Mouse (Mus musculus) lung, embryonic 16.5 days (tissue): ENCODE results near the gene Abca14. TPM values are rescaled to one million over a fixed set of nuclear protein-coding genes. Genes with fewer than 3 reads are reported as not detected.
A peak's percentile ranks its signal among the peaks of the same experiment; 100 is the strongest.

Experiments used
- ATAC-seq: fragments of 200-750 bp; cut with Nextera tagmentation; 2 replicates; pipeline ENCODE4 v1.8.0; 2017; ENCODE audit warnings: low read depth, mild to moderate bottlenecking, moderate library complexity
- H3K27ac ChIP-seq: fragments of 300-500 bp; sonication (generic); 2 replicates; pipeline ENCODE4 v1.5.1; 2014; ENCODE audit warnings: mild to moderate bottlenecking, control low read depth, low read length
- H3K27me3 ChIP-seq: fragments of 300-500 bp; sonication (generic); 2 replicates; pipeline ENCODE4 v1.6.1; 2014; ENCODE audit warnings: low read depth, low read length, mixed read lengths; ENCODE audit not compliant: control insufficient read depth, insufficient read depth
- H3K36me3 ChIP-seq: fragments of 300-500 bp; sonication (generic); 2 replicates; pipeline ENCODE4 v1.6.1; 2014; ENCODE audit warnings: low read length; ENCODE audit not compliant: control insufficient read depth, insufficient read depth
- H3K4me1 ChIP-seq: fragments of 300-500 bp; sonication (generic); replicated peaks from 2 replicates; pipeline ENCODE4 v1.6.1; 2014; ENCODE audit warnings: low read length, mixed read lengths; ENCODE audit not compliant: control insufficient read depth, insufficient read depth
- H3K4me2 ChIP-seq: fragments of 300-500 bp; sonication (generic); 2 replicates; pipeline ENCODE4 v1.6.1; 2014; ENCODE audit warnings: low read depth, low read length, control low read depth
- H3K4me3 ChIP-seq: fragments of 300-500 bp; sonication (generic); 2 replicates; pipeline ENCODE4 v1.5.1; 2014; ENCODE audit warnings: mild to moderate bottlenecking, low read length, control low read depth
- H3K9ac ChIP-seq: fragments of 300-500 bp; sonication (generic); 2 replicates; pipeline ENCODE4 v1.6.1; 2014; ENCODE audit warnings: low read length, control low read depth
- H3K9me3 ChIP-seq: fragments of 300-500 bp; sonication (generic); 2 replicates; pipeline ENCODE4 v1.6.1; 2016; ENCODE audit warnings: low read length; ENCODE audit not compliant: control insufficient read depth
- WGBS: fragments of 180-500 bp; shearing (Covaris S2); extraction: QIAGEN DNeasy Blood & Tissue Kit; methylation state at CpG from one replicate; pipeline ENCODE4 v1.1.7; 2014; 5-methylcytosine and 5-hydroxymethylcytosine counted together
- polyA plus RNA-seq: library from polyadenylated mRNA; unstranded; fragments of >200 nt; fragmentation: Nextera tagmentation; extraction: Ambion mirVana; gene quantifications from 2 replicates; pipeline ENCODE4 v1.2.1, GENCODE M21; 2015

Gene Abca14
- polyA plus RNA-seq, 1 experiment from 2014 or later, result not detected

DNA sequence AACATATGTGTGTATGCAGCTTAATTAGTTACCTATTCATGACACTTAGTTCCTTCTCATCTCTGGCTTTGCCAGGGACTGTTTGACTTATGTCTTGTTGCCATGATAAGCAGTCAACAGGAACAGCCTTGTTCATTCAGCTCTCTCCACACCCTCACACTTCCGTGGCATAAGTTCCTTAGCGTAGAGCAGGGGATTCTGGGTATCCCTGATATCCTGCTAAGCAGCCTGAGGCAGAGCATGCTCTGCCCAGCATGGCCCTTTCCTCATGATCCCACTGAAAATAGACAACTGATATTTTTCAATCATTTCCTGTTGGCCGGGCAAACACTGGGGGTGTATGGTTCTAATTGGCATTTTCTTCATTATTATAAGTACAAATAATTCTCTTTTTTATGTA lies 26.1 kb upstream of the Abca14 start:
- 76% methylated on average over 3 of the region's 3 CpGs for WGBS
- no peaks in the 10 kb centered on the region for H3K36me3 ChIP-seq
- no peak for ATAC-seq
- no peak overlapping the region for H3K9ac ChIP-seq
- H3K4me1 ChIP-seq, result no peaks in the 10 kb centered on the region
- no peak overlapping the region for H3K27ac ChIP-seq
- no peaks in the 10 kb centered on the region for H3K27me3 ChIP-seq
- no peak overlapping the region for H3K4me2 ChIP-seq
- H3K4me3 ChIP-seq, result no peak overlapping the region
- no peaks in the 10 kb centered on the region for H3K9me3 ChIP-seq

DNA sequence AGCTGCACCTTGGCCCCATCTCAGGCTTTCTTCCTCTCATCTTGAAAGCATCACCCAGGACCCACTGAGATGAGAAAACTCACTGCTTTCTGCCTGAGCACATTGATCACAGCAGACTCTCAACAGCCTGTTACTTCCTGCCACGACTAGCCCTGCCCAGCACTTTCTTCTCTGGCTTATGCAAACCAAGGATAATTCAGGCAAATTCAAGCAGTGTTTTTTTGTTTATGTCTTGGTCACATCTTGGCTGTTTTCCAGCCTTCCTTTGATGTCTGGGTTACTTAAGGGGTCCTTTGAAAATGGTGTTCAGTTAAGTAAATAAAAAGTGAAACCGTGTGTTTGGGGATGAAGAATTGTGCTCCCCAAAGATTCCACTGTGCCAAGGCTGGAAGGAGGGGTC lies 24.8 kb upstream of the Abca14 start:
- ATAC-seq, result no peak

DNA sequence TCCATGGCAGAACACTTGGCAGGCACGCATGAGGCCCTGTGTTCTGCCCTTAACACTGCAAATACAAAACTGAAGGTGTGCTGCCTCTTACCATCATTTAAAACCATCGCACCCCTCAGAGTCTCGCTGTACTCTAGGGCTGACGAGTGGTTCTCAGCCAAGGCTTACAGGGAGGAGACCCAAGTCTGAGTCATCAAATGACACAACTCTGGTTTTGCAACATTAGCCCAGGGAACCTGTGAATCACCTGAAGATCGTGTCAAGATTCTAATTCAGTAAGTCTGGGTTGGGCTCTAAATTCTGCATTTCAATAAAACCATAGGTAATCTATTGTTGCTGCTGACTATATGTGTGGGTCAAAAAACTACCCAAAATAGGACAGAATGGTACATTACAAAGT lies 23.2 kb upstream of the Abca14 start:
- no peaks in the 10 kb centered on the region for H3K4me1 ChIP-seq
- H3K9ac ChIP-seq, result no peak overlapping the region
- WGBS, result 73% methylated on average over 5 of the region's 5 CpGs
- no peak overlapping the region for H3K27ac ChIP-seq
- no peak for ATAC-seq
- H3K4me2 ChIP-seq, result no peak overlapping the region
- H3K4me3 ChIP-seq, result no peak overlapping the region
- no peaks in the 10 kb centered on the region for H3K9me3 ChIP-seq
- no peaks in the 10 kb centered on the region for H3K27me3 ChIP-seq
- no peaks in the 10 kb centered on the region for H3K36me3 ChIP-seq

More for the DNA sequence above, 24.8 kb upstream of the Abca14 start:
- no peaks in the 10 kb centered on the region for H3K4me1 ChIP-seq
- H3K27me3 ChIP-seq, result no peaks in the 10 kb centered on the region
- H3K27ac ChIP-seq, result no peak overlapping the region
- no peak overlapping the region for H3K9ac ChIP-seq
- WGBS, result 0% methylated on average over 2 of the region's 2 CpGs
- no peak overlapping the region for H3K4me3 ChIP-seq
- H3K4me2 ChIP-seq, result no peak overlapping the region
- H3K36me3 ChIP-seq, result no peaks in the 10 kb centered on the region
- no peaks in the 10 kb centered on the region for H3K9me3 ChIP-seq

DNA sequence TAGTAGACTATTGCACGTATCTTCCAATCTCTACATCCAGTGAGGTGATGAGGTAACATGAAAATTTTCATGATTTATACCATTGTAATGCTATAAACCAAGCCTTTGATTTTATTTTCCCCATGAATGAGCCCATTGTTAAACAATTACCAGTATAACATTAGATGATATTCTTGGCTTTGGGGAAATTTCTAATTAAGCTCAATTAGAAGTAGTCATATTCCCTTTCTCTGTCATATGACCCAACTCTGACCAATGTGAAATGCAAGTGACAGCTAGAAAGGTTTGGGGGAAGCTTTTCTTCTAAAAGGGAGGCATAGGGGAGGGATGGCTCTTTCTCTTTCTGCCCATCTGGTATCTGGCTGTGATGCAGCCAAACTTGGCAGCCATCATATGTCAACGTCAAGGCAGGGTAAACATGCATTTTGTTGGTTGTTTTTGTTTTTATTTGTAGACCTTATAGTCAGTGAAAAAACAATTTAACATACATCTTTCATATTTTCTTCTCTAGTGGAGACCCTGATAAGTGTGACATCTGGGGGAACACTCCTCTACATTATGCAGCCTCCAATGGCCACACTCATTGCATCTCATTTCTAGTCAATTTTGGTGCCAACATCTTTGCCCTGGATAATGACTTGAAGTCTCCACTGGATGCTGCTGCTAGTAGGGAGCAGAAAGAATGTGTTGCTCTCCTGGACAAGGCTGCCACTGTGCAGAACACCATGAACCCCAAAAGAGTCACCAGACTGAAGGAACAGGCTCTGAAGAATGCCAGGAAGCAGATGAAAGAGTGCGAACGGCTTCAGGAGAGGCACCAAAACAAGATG lies 22.1 kb upstream of the Abca14 start:
- Histone ChIP-seq H3K9ac (no peak overlapping the region), H3K27me3 (no peaks in the 10 kb centered on the region), H3K36me3 (no peaks in the 10 kb centered on the region), H3K27ac (no peak overlapping the region), H3K4me2 (no peak overlapping the region), H3K4me3 (no peak overlapping the region), H3K4me1 (no peaks in the 10 kb centered on the region), H3K9me3 (no peaks in the 10 kb centered on the region)
- no peak for ATAC-seq
- 85% methylated on average over 4 of the region's 4 CpGs for whole genome bisulfite sequencing

DNA sequence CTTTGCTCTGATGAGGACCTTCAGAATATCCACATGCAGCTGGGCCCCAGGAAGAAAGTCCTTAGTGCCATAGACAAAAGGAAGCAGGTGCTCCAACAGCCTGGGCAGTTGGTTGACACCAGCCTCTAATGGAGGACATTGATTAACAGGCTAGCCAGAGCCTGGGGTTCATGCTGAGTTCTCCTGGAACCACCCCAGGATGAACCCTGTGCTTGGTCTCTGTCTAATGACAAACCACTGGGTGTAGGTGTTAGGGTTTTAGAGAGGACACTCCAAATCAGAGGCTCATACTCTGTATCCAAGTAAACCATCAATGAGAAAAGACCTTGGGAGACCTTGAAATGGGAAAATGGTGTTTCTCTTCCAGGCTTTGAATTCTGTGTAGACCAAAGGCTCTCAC lies 20.9 kb upstream of the Abca14 start:
- H3K9me3 ChIP-seq, result no peaks in the 10 kb centered on the region
- no peak overlapping the region for H3K4me2 ChIP-seq
- no peak overlapping the region for H3K27ac ChIP-seq
- H3K36me3 ChIP-seq, result no peaks in the 10 kb centered on the region
- no peak for ATAC-seq
- H3K4me1 ChIP-seq, result no peaks in the 10 kb centered on the region
- no peaks in the 10 kb centered on the region for H3K27me3 ChIP-seq
- H3K4me3 ChIP-seq, result no peak overlapping the region
- no peak overlapping the region for H3K9ac ChIP-seq

DNA sequence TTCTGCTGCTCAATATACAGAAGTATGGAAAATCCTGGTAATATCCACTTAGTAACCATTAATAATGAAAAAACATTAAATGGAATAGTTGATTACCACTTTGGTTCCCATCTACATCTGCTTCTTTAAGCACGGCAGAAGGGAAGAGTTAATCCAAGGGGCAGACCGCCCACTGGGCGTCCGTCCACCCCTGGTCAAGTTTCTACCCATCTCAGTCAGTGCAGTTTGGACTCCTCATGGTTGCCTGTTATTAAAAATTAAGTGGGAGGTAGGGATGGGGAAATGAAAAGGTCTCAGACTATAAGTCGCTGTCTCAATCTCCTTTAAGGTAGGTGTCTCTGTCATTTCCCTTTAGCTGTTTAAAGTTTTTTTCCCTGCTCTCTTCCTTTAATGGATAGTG lies 14.8 kb upstream of the Abca14 start:
- Histone ChIP-seq H3K4me1 (peaks cover 3% of the 10 kb centered on the region), H3K27ac (no peak overlapping the region), H3K9me3 (no peaks in the 10 kb centered on the region), H3K4me2 (no peak overlapping the region), H3K9ac (no peak overlapping the region), H3K36me3 (no peaks in the 10 kb centered on the region), H3K4me3 (no peak overlapping the region), H3K27me3 (no peaks in the 10 kb centered on the region)
- WGBS, result 87% methylated on average over 5 of the region's 5 CpGs
- ATAC-seq, result no peak

DNA sequence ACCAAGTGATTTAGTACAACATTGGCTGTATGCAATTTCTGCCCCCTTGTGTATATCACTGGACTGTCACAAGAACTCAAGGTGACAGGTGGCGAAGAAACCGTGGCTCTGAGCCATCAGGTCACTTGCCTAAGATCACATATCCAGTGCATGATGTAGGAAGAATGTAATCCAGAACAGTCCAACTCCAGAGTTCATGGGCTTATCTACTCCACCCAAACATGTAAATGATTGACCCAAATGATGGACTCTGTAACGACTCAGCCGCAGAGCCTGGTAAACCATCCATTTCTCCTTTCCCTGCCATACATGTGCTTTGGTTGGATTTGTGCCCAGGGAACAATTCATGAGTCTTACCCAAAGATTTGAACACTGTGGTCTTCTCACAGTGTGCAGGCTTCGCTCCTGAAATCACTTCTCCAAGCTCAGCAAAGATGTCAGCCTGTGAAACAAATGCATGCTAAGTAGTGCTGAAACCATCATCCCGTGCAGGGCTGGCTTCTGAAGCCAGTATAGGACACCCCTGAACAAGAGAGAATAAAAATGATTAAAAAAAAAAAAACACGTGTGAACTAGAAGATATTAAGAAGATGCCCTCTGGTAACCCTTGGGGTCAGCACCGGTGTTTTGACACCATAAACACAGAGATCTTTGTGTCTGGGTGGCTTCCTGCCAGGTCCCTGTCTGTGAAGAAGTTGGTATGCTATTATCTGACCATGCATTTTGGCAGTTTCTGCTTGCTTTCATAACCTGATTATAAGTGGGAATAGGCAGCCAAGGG lies 14.2 kb upstream of the Abca14 start:
- Histone ChIP-seq H3K4me2 (no peak overlapping the region), H3K27me3 (no peaks in the 10 kb centered on the region), H3K9me3 (no peaks in the 10 kb centered on the region), H3K4me1 (peaks cover 3% of the 10 kb centered on the region), H3K27ac (no peak overlapping the region), H3K9ac (no peak overlapping the region), H3K4me3 (no peak overlapping the region), H3K36me3 (no peaks in the 10 kb centered on the region)
- WGBS, result 62% methylated on average over 8 of the region's 8 CpGs
- ATAC-seq, result no peak

DNA sequence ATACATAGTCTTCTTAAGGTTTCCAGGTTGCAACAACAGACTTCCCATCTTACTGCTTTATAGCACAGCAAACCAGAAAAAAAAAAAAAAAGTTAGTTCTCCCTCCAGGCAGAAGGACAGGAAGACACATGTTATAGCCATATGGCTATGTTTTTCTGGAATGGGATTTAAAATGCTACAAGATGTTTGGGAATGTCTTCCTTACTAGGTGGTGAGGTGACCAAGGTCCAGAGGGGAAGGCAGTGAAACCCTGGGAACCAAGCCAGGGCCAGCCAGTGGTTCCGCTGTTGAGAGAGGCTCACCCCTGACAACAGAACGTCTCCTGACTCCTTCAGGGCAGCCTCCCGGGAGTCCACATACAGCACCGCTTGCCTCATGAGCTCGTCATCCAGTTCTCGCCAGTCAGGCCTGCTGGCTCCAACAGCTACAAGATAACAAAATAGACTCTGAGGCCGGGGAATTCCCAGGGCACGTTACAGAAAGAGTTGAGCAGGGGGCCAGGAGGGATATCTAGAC lies 13.6 kb upstream of the Abca14 start:
- Histone ChIP-seq H3K4me1 (peaks cover 3% of the 10 kb centered on the region), H3K9me3 (no peaks in the 10 kb centered on the region), H3K4me2 (no peak overlapping the region), H3K27ac (no peak overlapping the region), H3K4me3 (no peak overlapping the region), H3K9ac (no peak overlapping the region), H3K27me3 (no peaks in the 10 kb centered on the region), H3K36me3 (no peaks in the 10 kb centered on the region)
- WGBS, result 32% methylated on average over 8 of the region's 8 CpGs
- peak; percentile 31; the same call in 1 of the 2 replicates for ATAC-seq

DNA sequence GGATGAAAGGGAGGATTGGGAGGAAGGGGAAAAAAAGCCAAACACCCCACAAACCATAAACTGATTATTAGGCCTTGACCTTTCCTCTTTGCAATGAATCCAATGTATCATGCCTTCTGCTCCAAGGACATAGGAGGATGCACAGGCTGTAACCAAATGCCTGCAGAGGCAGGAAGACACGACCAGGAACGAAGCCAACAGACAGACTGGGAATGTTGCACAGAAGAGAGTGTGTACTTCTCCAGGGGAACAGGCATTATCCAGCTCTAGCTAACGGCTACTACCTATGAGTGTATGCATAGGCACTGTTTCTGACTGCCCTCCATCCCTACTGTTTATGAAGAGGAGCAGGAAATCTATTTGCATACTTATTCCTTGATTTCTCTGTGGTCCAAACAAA lies 11.6 kb upstream of the Abca14 start:
- no peak for ATAC-seq
- Histone ChIP-seq H3K36me3 (no peaks in the 10 kb centered on the region), H3K4me2 (no peak overlapping the region), H3K4me3 (no peak overlapping the region), H3K9ac (no peak overlapping the region), H3K9me3 (no peaks in the 10 kb centered on the region), H3K27ac (no peak overlapping the region), H3K4me1 (peaks cover 3% of the 10 kb centered on the region), H3K27me3 (no peaks in the 10 kb centered on the region)
- 45% methylated on average over 3 of the region's 3 CpGs for WGBS
